Mouse (Mus musculus) limb, embryonic 14.5 days (tissue): ENCODE results near the gene Naa25. TPM values are rescaled to one million over a fixed set of nuclear protein-coding genes. Genes with fewer than 3 reads are reported as not detected.

Experiments used
- ATAC-seq: fragments of 200-750 bp; cut with Nextera tagmentation; 2 replicates; pipeline ENCODE4 v1.8.0; 2017; ENCODE audit warnings: low read depth, moderate number of reproducible peaks, moderate TSS enrichment; ENCODE audit not compliant: low FRiP score
- DNase-seq: peaks from one replicate; pipeline ENCODE4 v3.0.0-alpha.2; 2015; ENCODE audit warnings: low spot score
- H3K27ac ChIP-seq: fragments of 300-500 bp; sonication (generic); replicated peaks from 2 replicates; pipeline ENCODE4 v1.5.1; 2014; ENCODE audit warnings: low read depth, mild to moderate bottlenecking, low read length, moderate library complexity, mixed read lengths
- H3K27me3 ChIP-seq: fragments of 300-500 bp; sonication (generic); 2 replicates; pipeline ENCODE4 v1.6.1; 2014; ENCODE audit warnings: low read length, mixed read lengths; ENCODE audit not compliant: control insufficient read depth, insufficient read depth
- H3K36me3 ChIP-seq: fragments of 300-500 bp; sonication (generic); 2 replicates; pipeline ENCODE4 v1.6.1; 2014; ENCODE audit warnings: mild to moderate bottlenecking, low read length, moderate library complexity, mixed read lengths; ENCODE audit not compliant: control insufficient read depth, insufficient read depth
- H3K4me1 ChIP-seq: fragments of 300-500 bp; sonication (generic); 2 replicates; pipeline ENCODE4 v1.6.1; 2014; ENCODE audit warnings: antibody characterized with exemption, low read length, mixed read lengths; ENCODE audit not compliant: control insufficient read depth, insufficient read depth
- H3K4me2 ChIP-seq: fragments of 300-500 bp; sonication (generic); replicated peaks from 2 replicates; pipeline ENCODE4 v1.6.1; 2014; ENCODE audit warnings: low read depth, mild to moderate bottlenecking, low read length, moderate library complexity; ENCODE audit not compliant: severe bottlenecking
- H3K4me3 ChIP-seq: fragments of 300-500 bp; sonication (generic); replicated peaks from 2 replicates; pipeline ENCODE4 v1.5.1; 2014; ENCODE audit warnings: low read length
- H3K9ac ChIP-seq: fragments of 300-500 bp; sonication (generic); 2 replicates; pipeline ENCODE4 v1.6.1; 2014; ENCODE audit warnings: mild to moderate bottlenecking, low read depth, low read length, moderate library complexity; ENCODE audit not compliant: severe bottlenecking
- H3K9me3 ChIP-seq: fragments of 300-500 bp; sonication (generic); 2 replicates; pipeline ENCODE4 v1.6.1; 2016; ENCODE audit warnings: low read length; ENCODE audit not compliant: control insufficient read depth
- POLR2A ChIP-seq: fragments of 200-500 bp; IDR thresholded peaks from 2 replicates; pipeline ENCODE4 v1.8.0; 2012; ENCODE audit warnings: inconsistent platforms, mild to moderate bottlenecking, moderate library complexity, borderline replicate concordance; ENCODE audit not compliant: insufficient read depth, insufficient read length; ENCODE audit errors: extremely low read depth
- WGBS: fragments of 180-500 bp; shearing (Covaris S2); extraction: QIAGEN DNeasy Blood & Tissue Kit; methylation state at CpG from one replicate; pipeline ENCODE4 v1.1.7; 2014; 5-methylcytosine and 5-hydroxymethylcytosine counted together
- polyA plus RNA-seq, 2 experiments: library from polyadenylated mRNA; depleted of rRNA in 1 of 2; stranded (reverse) in 1 of 2; unstranded in 1 of 2; fragments of >200 nt; fragmentation: Nextera tagmentation in 1 of 2; extraction: Ambion mirVana in 1 of 2; gene quantifications; 2 replicates each; pipeline versions ENCODE4 v1.2.1 to v1.2.3; 2012 to 2014

Naa25 gene
- polyA plus RNA-seq, 2 experiments = 20.9 to 41.2 TPM

GRCm38 (mm10) chr5:121386120-121386909, 11.4 kb upstream of the Naa25 start:
- H3K36me3 ChIP-seq = peaks cover 15% of the 10 kb centered on the region
- H3K4me2 ChIP-seq = peak overlapping the region; percentile 71
- H3K27me3 ChIP-seq = no peaks in the 10 kb centered on the region
- H3K9ac ChIP-seq = no peak overlapping the region
- H3K9me3 ChIP-seq = no peaks in the 10 kb centered on the region
- 32% methylated on average over 22 of the region's 22 CpGs for whole genome bisulfite sequencing
- no peak overlapping the region for H3K27ac ChIP-seq
- peak overlapping the region; percentile 74 for H3K4me3 ChIP-seq
- TF ChIP-seq POLR2A = no peak
- DNase-seq (no peak), ATAC-seq (no peak)
- peaks cover 15% of the 10 kb centered on the region; the same call in 1 of the 2 replicates for H3K4me1 ChIP-seq

GRCm38 (mm10) chr5:121387126-121387525, 10.6 kb upstream of the Naa25 start:
- DNase-seq (no peak), ATAC-seq (no peak)
- no peak overlapping the region for H3K4me3 ChIP-seq
- peaks cover 7% of the 10 kb centered on the region for H3K36me3 ChIP-seq
- H3K9me3 ChIP-seq = no peaks in the 10 kb centered on the region
- H3K27me3 ChIP-seq = no peaks in the 10 kb centered on the region
- no peak overlapping the region for H3K9ac ChIP-seq
- TF ChIP-seq POLR2A = no peak
- H3K4me1 ChIP-seq = peaks cover 15% of the 10 kb centered on the region; the same call in 1 of the 2 replicates
- H3K4me2 ChIP-seq = no peak overlapping the region
- H3K27ac ChIP-seq = no peak overlapping the region
- WGBS = 50% methylated on average over 4 of the region's 4 CpGs

- DNase-seq = no peak
- WGBS = 68% methylated on average over 7 of the region's 7 CpGs
- H3K4me1 ChIP-seq = peaks cover 10% of the 10 kb centered on the region; the same call in 1 of the 2 replicates
- no peak overlapping the region for H3K9ac ChIP-seq
- no peaks in the 10 kb centered on the region for H3K9me3 ChIP-seq
- H3K4me2 ChIP-seq = no peak overlapping the region
- no peaks in the 10 kb centered on the region for H3K36me3 ChIP-seq
- no peaks in the 10 kb centered on the region for H3K27me3 ChIP-seq
- no peak for TF ChIP-seq POLR2A
- H3K4me3 ChIP-seq = no peak overlapping the region
- no peak overlapping the region for H3K27ac ChIP-seq
- ATAC-seq = no peak
Measured at GRCm38 (mm10) chr5:121389106-121389505, 8.6 kb upstream of the Naa25 start.

GRCm38 (mm10) chr5:121389691-121390090, 8.0 kb upstream of the Naa25 start:
- Histone ChIP-seq H3K36me3 (no peaks in the 10 kb centered on the region), H3K27me3 (no peaks in the 10 kb centered on the region), H3K4me2 (no peak overlapping the region), H3K4me1 (peaks cover 4% of the 10 kb centered on the region; the same call in 1 of the 2 replicates), H3K9ac (no peak overlapping the region), H3K27ac (no peak overlapping the region), H3K9me3 (no peaks in the 10 kb centered on the region), H3K4me3 (no peak overlapping the region)
- ATAC-seq (no peak), DNase-seq (no peak)
- TF ChIP-seq POLR2A = no peak

GRCm38 (mm10) chr5:121392667-121393380, 4.9 kb upstream of the Naa25 start:
- TF ChIP-seq POLR2A = no peak
- no peak for DNase-seq

More at GRCm38 (mm10) chr5:121392667-121393380, 4.9 kb upstream of the Naa25 start:
- H3K4me2 ChIP-seq = no peak overlapping the region
- H3K4me1 ChIP-seq = peaks cover 5% of the 10 kb centered on the region; the same call in 1 of the 2 replicates
- no peaks in the 10 kb centered on the region for H3K27me3 ChIP-seq
- no peak overlapping the region for H3K9ac ChIP-seq
- 55% methylated on average over 16 of the region's 16 CpGs for WGBS
- H3K9me3 ChIP-seq = no peaks in the 10 kb centered on the region
- ATAC-seq = no peak
- H3K36me3 ChIP-seq = no peaks in the 10 kb centered on the region
- no peak overlapping the region for H3K4me3 ChIP-seq
- no peak overlapping the region for H3K27ac ChIP-seq
